Mouse (Mus musculus) thymus, postnatal 0 days (tissue): ENCODE data around the gene Vav2. TPM values are rescaled to one million over a fixed set of nuclear protein-coding genes. Genes with fewer than 3 reads are reported as not detected.

Experiments
- DNase-seq: peaks from one replicate; pipeline ENCODE4 v3.0.0-alpha.2; 2015; ENCODE audit warnings: low spot score
- polyA plus RNA-seq: library from polyadenylated mRNA; unstranded; fragments of >200 nt; fragmentation: Nextera tagmentation; extraction: Ambion mirVana; gene quantifications from 2 replicates; pipeline ENCODE4 v1.2.1, GENCODE M21; 2015

The Vav2 gene
- polyA plus RNA-seq, 1 experiment from 2014 or later: 7.9 TPM

GRCm38 (mm10) chr2:27280920-27281611 lies 145.8 kb downstream of the Vav2 start:
- DNase-seq: peak; percentile 73

- DNase-seq: no peak
These were observed 148.0 kb downstream of the Vav2 start for GRCm38 (mm10) chr2:27278859-27279258.

GRCm38 (mm10) chr2:27268325-27268724 lies 158.5 kb downstream of the Vav2 start:
- no peak for DNase-seq

GRCm38 (mm10) chr2:27265819-27266218 lies 161.0 kb downstream of the Vav2 start:
- no peak for DNase-seq

GRCm38 (mm10) chr2:27262984-27263383 lies 163.8 kb downstream of the Vav2 start:
- no peak for DNase-seq

GRCm38 (mm10) chr2:27251434-27251833 lies 175.4 kb downstream of the Vav2 start:
- peak; percentile 42 for DNase-seq

- DNase-seq: no peak
These were observed 178.6 kb downstream of the Vav2 start, which contains the start of gene Sardh for GRCm38 (mm10) chr2:27248211-27248610. TSS of gene Sardh (minus strand) at chr2:27248337.

GRCm38 (mm10) chr2:27247487-27247863 lies 179.4 kb downstream of the Vav2 start:
- no peak for DNase-seq

- DNase-seq: no peak
These were observed 179.9 kb downstream of the Vav2 start for GRCm38 (mm10) chr2:27246712-27247486.

DNA sequence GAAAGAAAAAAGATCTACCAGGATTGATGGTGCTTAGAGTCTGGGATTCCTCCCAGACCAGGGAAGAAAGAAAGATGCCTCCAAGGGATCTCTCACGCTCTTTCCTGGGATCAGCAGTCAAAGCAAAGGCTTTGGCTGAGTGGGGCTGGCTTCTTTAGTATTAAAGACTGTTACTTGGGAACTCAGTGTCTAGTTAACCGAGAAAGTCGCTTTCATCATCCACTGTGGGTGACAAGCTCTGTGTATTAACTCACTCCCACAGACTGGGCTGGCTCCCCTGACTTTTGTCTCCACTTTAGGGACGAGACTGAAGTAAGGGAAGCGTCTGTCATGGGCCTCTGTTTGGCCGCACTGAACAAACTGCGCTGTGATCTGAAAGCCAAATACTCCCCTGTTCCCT lies 180.9 kb downstream of the Vav2 start:
- no peak for DNase-seq

DNA sequence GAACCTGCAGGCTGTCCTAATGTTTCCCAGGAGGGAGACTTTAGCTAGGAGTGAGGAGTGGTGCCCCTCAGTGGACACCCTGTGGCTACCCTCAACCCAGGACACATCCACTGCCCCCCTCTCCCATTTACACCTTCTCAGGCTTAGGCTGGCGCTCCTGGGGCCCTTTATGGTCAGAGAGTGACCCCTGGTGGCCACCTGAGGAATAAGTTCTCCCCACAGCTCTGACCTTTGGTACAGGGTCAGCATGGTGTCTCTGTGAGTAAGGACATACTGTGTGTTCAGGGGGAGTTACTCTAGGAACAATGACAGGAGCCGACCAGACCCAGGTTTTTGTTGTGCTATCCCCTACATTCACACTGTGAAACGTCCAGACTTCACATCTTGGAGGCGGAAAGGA lies 189.5 kb downstream of the Vav2 start:
- peak; percentile 62 for DNase-seq

GRCm38 (mm10) chr2:27235729-27236128 lies 191.1 kb downstream of the Vav2 start:
- DNase-seq: peak; percentile 72

GRCm38 (mm10) chr2:27232376-27232775 lies 194.5 kb downstream of the Vav2 start:
- DNase-seq: no peak

- DNase-seq: no peak
These were observed 197.2 kb downstream of the Vav2 start for GRCm38 (mm10) chr2:27229481-27230105.

GRCm38 (mm10) chr2:27228809-27229480 lies 197.9 kb downstream of the Vav2 start:
- peak; percentile 41 for DNase-seq

GRCm38 (mm10) chr2:27226572-27226971 lies 200.3 kb downstream of the Vav2 start:
- no peak for DNase-seq

DNA sequence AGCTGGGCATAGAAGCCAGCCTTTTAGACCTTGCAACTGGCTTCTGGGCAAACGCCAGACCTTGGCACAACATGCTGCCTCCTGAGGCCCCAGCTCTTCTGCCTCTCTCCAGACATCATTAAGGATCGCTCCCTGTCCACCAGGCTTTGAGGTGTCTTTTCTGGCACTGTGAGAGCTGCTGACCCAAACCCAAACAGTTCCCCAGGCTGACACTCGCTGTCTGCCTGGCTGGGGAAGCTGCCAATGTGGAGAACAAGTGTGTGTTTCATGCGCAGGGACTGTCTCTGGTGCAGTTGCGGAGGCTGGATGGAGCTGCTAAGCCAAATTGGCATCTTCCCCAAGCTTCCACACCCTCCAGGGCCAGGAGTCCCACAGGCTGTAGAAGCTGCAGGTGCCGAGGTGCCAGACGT lies 203.8 kb downstream of the Vav2 start:
- DNase-seq: no peak

DNA sequence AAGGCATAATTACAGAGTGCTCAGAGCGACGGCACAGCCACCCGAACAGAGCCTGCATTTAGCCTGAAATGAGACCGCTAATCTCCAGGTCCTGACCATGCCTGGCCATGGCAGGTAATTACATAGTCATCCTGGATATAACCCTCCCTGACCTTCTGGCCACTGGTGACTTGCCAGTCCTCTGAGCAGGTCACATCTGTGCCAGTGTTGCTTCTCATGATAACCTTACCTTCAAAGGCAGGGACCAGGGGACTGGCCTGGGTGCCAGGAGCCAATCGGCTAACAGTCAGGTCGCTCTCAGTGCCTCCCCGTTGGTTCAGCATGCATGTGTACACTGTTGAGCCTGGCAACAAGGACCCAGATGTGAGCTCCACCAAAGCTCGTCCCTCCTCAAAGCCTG lies 208.3 kb downstream of the Vav2 start:
- no peak for DNase-seq

- no peak for DNase-seq
These were observed 208.7 kb downstream of the Vav2 start for GRCm38 (mm10) chr2:27218121-27218544.

DNA sequence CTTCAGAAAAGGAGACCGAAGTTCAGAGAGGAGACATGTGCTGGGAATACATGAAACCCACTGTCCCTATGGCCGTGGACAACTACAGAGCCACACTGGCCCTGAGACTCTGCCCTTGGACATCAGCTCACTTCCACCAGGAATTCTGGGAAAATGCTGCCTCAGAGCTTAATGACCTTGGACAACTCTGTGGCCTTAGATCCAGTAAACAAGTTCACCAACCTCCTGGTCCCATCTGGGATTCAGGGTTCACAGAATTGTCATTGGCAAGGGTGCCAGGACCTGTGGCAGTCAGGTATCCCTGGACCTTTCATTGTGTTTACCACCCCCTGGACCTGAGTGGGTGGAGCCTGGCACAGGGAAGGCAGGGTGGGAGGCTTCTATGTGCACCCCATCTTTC lies 211.3 kb downstream of the Vav2 start:
- DNase-seq: no peak
